Mouse (Mus musculus) MEL (cell line): ENCODE data around the gene Runx3.

ENCODE experiments used
- BHLHE40 ChIP-seq: IDR thresholded peaks from 2 replicates; pipeline ENCODE4 v1.6.1; 2012; ENCODE audit warnings: low read depth, mild to moderate bottlenecking, inconsistent platforms, low read length, improper control_type of control experiment, borderline replicate concordance
- CHD2 ChIP-seq: IDR thresholded peaks from 2 replicates; pipeline ENCODE4 v1.6.1; 2011; ENCODE audit warnings: low read length, improper control_type of control experiment
- CTCF ChIP-seq, 3 experiments: IDR thresholded peaks in 2 of 3; conservative IDR thresholded peaks in 1 of 3; 2 replicates each; pipeline ENCODE4 v1.5.1; 2011 to 2012; ENCODE audit warnings: low read length in 3 of 3, low read depth in 2 of 3, mild to moderate bottlenecking in 2 of 3, improper control_type of control experiment in 1 of 3, inconsistent platforms in 1 of 3, mixed read lengths in 1 of 3, moderate library complexity in 1 of 3; ENCODE audit not compliant: control insufficient read depth in 1 of 3, insufficient read depth in 1 of 3, poor library complexity in 1 of 3, severe bottlenecking in 1 of 3
- MAX ChIP-seq: IDR thresholded peaks from 2 replicates; pipeline ENCODE4 v1.6.1; 2011; ENCODE audit warnings: low read length, improper control_type of control experiment
- POLR2A ChIP-seq, 2 experiments: IDR thresholded peaks; 2 replicates each; pipeline ENCODE4 v1.6.1; 2011 to 2012; ENCODE audit warnings: low read length in 2 of 2, mild to moderate bottlenecking in 2 of 2, control low read depth in 1 of 2, improper control_type of control experiment in 1 of 2, low read depth in 1 of 2, moderate library complexity in 1 of 2; ENCODE audit not compliant: control insufficient read depth in 1 of 2, insufficient read depth in 1 of 2, poor library complexity in 1 of 2
- SMC3 ChIP-seq: IDR thresholded peaks from 2 replicates; pipeline ENCODE4 v1.6.1; 2011; ENCODE audit warnings: low read depth, low read length, improper control_type of control experiment

DNA sequence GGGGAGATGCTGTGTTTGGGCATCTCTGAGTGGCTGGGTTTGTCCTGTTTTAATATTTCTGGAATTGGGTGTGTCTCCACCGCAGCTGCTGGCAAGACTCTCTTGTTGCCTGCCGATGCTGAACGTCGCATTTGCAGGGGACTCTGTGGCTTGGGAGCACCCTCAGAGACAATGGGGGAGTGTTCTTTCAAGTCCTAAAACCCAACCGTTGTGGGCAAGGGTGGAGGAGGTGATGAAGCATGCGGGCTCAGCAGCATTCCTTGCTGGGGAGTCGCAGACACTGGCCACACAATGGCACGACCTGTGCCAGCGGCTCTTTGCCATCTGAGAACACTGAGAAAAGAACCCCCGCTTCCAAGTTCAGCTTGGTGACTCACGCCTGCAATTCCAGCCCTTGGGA is 71.2 kb downstream of the Runx3 start:
- TF ChIP-seq MAX (no peak), CTCF (IDR thresholded peaks at IDR 0.05 in 2 of 3, conservative IDR thresholded peaks at IDR 0.05 in 1 of 3; ENCODE audit: control insufficient read depth in 1 of 3, insufficient read depth in 1 of 3, low read depth in 2 of 3, low read length in 3 of 3, poor library complexity in 1 of 3, severe bottlenecking in 1 of 3) (no peak), CHD2 (no peak), POLR2A (IDR thresholded peaks at IDR 0.05; ENCODE audit: control insufficient read depth in 1 of 2, insufficient read depth in 1 of 2, low read depth in 1 of 2, low read length in 2 of 2, poor library complexity in 1 of 2) (no peak; a peak in 1 of 4 replicates), BHLHE40 (no peak), SMC3 (no peak)
